Mouse (Mus musculus): ENCODE measurements around the gene Fmnl2. TPM values are rescaled to one million over a fixed set of nuclear protein-coding genes. Genes with fewer than 3 reads are reported as not detected.

Gene Fmnl2
- total and polyA plus RNA-seq, 2 experiments: 0.94 to 4.4 TPM

- Histone ChIP-seq H3K4me3 (ENCODE audit: insufficient read depth, low read depth, low read length) (no peak overlapping the region), H3K4me1 (ENCODE audit: control insufficient read depth, insufficient read depth, low read length) (peaks cover 8% of the 10 kb centered on the region; the same call in 1 of the 2 replicates), H3K36me3 (ENCODE audit: control insufficient read depth, insufficient read depth, low read length) (no peaks in the 10 kb centered on the region), H3K79me2 (ENCODE audit: control insufficient read depth, insufficient read depth, low read length) (peaks cover 3% of the 10 kb centered on the region; the same call in 1 of the 2 replicates), H3K27ac (replicated peaks; ENCODE audit: insufficient read depth, low read depth, low read length) (no peak overlapping the region), H3K9ac (ENCODE audit: low read depth, low read length) (no peak overlapping the region), H3K27me3 (ENCODE audit: control insufficient read depth, insufficient read depth, low read length) (no peaks in the 10 kb centered on the region)
- 93% methylated on average over 1 of the region's 1 CpGs for WGBS
- DNase-seq (ENCODE audit: extremely low read depth, low read depth, low spot score): no peak
- TF ChIP-seq CTCF (IDR thresholded peaks at IDR 0.05; ENCODE audit: low read depth, low read length) (no peak), POLR2A (IDR thresholded peaks at IDR 0.05; ENCODE audit: extremely low read depth, insufficient read depth, low read length) (no peak)
Measured at GRCm38 (mm10) chr2:52984556-52984955, 126.9 kb downstream of the Fmnl2 start.

- Histone ChIP-seq H3K4me3 (ENCODE audit: insufficient read depth, low read depth, low read length) (no peak overlapping the region), H3K4me1 (ENCODE audit: control insufficient read depth, insufficient read depth, low read length) (peaks cover 8% of the 10 kb centered on the region; the same call in 1 of the 2 replicates), H3K27me3 (ENCODE audit: control insufficient read depth, insufficient read depth, low read length) (no peaks in the 10 kb centered on the region), H3K79me2 (ENCODE audit: control insufficient read depth, insufficient read depth, low read length) (peaks cover 3% of the 10 kb centered on the region; the same call in 1 of the 2 replicates), H3K9ac (ENCODE audit: low read depth, low read length) (no peak overlapping the region), H3K27ac (replicated peaks; ENCODE audit: insufficient read depth, low read depth, low read length) (peak overlapping the region; percentile 4; the same call in 1 of the 2 replicates), H3K36me3 (ENCODE audit: control insufficient read depth, insufficient read depth, low read length) (no peaks in the 10 kb centered on the region)
- 69% methylated on average over 4 of the region's 4 CpGs for WGBS
- no peak for DNase-seq (ENCODE audit: extremely low read depth, low read depth, low spot score)
- TF ChIP-seq POLR2A (IDR thresholded peaks at IDR 0.05; ENCODE audit: extremely low read depth, insufficient read depth, low read length) (no peak), CTCF (IDR thresholded peaks at IDR 0.05; ENCODE audit: low read depth, low read length) (no peak)
Measured at GRCm38 (mm10) chr2:52985167-52985566, 127.5 kb downstream of the Fmnl2 start.

- Histone ChIP-seq H3K4me3 (ENCODE audit: insufficient read depth, low read depth, low read length) (no peak overlapping the region), H3K27ac (replicated peaks; ENCODE audit: insufficient read depth, low read depth, low read length) (no peak overlapping the region), H3K27me3 (ENCODE audit: control insufficient read depth, insufficient read depth, low read length) (no peaks in the 10 kb centered on the region), H3K79me2 (ENCODE audit: control insufficient read depth, insufficient read depth, low read length) (peaks cover 3% of the 10 kb centered on the region; the same call in 1 of the 2 replicates), H3K36me3 (ENCODE audit: control insufficient read depth, insufficient read depth, low read length) (no peaks in the 10 kb centered on the region), H3K4me1 (ENCODE audit: control insufficient read depth, insufficient read depth, low read length) (peaks cover 8% of the 10 kb centered on the region; the same call in 1 of the 2 replicates), H3K9ac (ENCODE audit: low read depth, low read length) (no peak overlapping the region)
- no peak for DNase-seq (ENCODE audit: extremely low read depth, low read depth, low spot score)
- TF ChIP-seq CTCF (IDR thresholded peaks at IDR 0.05; ENCODE audit: low read depth, low read length) (no peak), POLR2A (IDR thresholded peaks at IDR 0.05; ENCODE audit: extremely low read depth, insufficient read depth, low read length) (no peak)
- 69% methylated on average over 3 of the region's 3 CpGs for WGBS
Measured at GRCm38 (mm10) chr2:52986354-52986753, 128.7 kb downstream of the Fmnl2 start.

- Histone ChIP-seq H3K36me3 (ENCODE audit: control insufficient read depth, insufficient read depth, low read length) (no peaks in the 10 kb centered on the region), H3K79me2 (ENCODE audit: control insufficient read depth, insufficient read depth, low read length) (no peaks in the 10 kb centered on the region), H3K9ac (ENCODE audit: low read depth, low read length) (no peak overlapping the region), H3K27me3 (ENCODE audit: control insufficient read depth, insufficient read depth, low read length) (no peaks in the 10 kb centered on the region), H3K4me1 (ENCODE audit: control insufficient read depth, insufficient read depth, low read length) (peaks cover 10% of the 10 kb centered on the region; the same call in 1 of the 2 replicates), H3K4me3 (ENCODE audit: insufficient read depth, low read depth, low read length) (no peak overlapping the region), H3K27ac (replicated peaks; ENCODE audit: insufficient read depth, low read depth, low read length) (no peak overlapping the region)
- WGBS: 91% methylated on average over 6 of the region's 6 CpGs
- no peak for DNase-seq (ENCODE audit: extremely low read depth, low read depth, low spot score)
- no peak for TF ChIP-seq POLR2A (IDR thresholded peaks at IDR 0.05; ENCODE audit: extremely low read depth, insufficient read depth, low read length)
Measured at GRCm38 (mm10) chr2:52987035-52987434, 129.4 kb downstream of the Fmnl2 start.

GRCm38 (mm10) chr2:52987637-52988295 is 130.1 kb downstream of the Fmnl2 start:
- Histone ChIP-seq H3K9ac (ENCODE audit: low read depth, low read length) (no peak overlapping the region), H3K27ac (replicated peaks; ENCODE audit: insufficient read depth, low read depth, low read length) (0 out of 2 replicates have a peak overlapping the region, but pooled peaks have one; percentile 1), H3K4me3 (ENCODE audit: insufficient read depth, low read depth, low read length) (no peak overlapping the region), H3K36me3 (ENCODE audit: control insufficient read depth, insufficient read depth, low read length) (no peaks in the 10 kb centered on the region), H3K27me3 (ENCODE audit: control insufficient read depth, insufficient read depth, low read length) (no peaks in the 10 kb centered on the region), H3K4me1 (ENCODE audit: control insufficient read depth, insufficient read depth, low read length) (peaks cover 10% of the 10 kb centered on the region; the same call in 1 of the 2 replicates), H3K79me2 (ENCODE audit: control insufficient read depth, insufficient read depth, low read length) (no peaks in the 10 kb centered on the region; the same call in 1 of the 2 replicates)
- TF ChIP-seq POLR2A (IDR thresholded peaks at IDR 0.05; ENCODE audit: extremely low read depth, insufficient read depth, low read length) (no peak), CTCF (IDR thresholded peaks at IDR 0.05; ENCODE audit: low read depth, low read length) (no peak)
- DNase-seq (ENCODE audit: extremely low read depth, low read depth, low spot score): peak; percentile 50
- WGBS: 34% methylated on average over 11 of the region's 11 CpGs

GRCm38 (mm10) chr2:52989316-52989715 is 131.7 kb downstream of the Fmnl2 start:
- TF ChIP-seq CTCF (IDR thresholded peaks at IDR 0.05; ENCODE audit: low read depth, low read length) (no peak), POLR2A (IDR thresholded peaks at IDR 0.05; ENCODE audit: extremely low read depth, insufficient read depth, low read length) (no peak)
- 77% methylated on average over 4 of the region's 4 CpGs for WGBS

More at GRCm38 (mm10) chr2:52989316-52989715, 131.7 kb downstream of the Fmnl2 start:
- no peak for DNase-seq (ENCODE audit: extremely low read depth, low read depth, low spot score)
- H3K27me3 ChIP-seq (ENCODE audit: control insufficient read depth, insufficient read depth, low read length): no peaks in the 10 kb centered on the region
- H3K79me2 ChIP-seq (ENCODE audit: control insufficient read depth, insufficient read depth, low read length): no peaks in the 10 kb centered on the region; the same call in 1 of the 2 replicates
- no peak overlapping the region for H3K27ac ChIP-seq (replicated peaks; ENCODE audit: insufficient read depth, low read depth, low read length)
- H3K4me3 ChIP-seq (ENCODE audit: insufficient read depth, low read depth, low read length): no peak overlapping the region
- no peaks in the 10 kb centered on the region for H3K36me3 ChIP-seq (ENCODE audit: control insufficient read depth, insufficient read depth, low read length)
- no peak overlapping the region for H3K9ac ChIP-seq (ENCODE audit: low read depth, low read length)
- H3K4me1 ChIP-seq (ENCODE audit: control insufficient read depth, insufficient read depth, low read length): peaks cover 10% of the 10 kb centered on the region; the same call in 1 of the 2 replicates

All from liver, adult 2 months (tissue).